Mouse (Mus musculus): ENCODE data around the gene Mrpl44.

GRCm38 (mm10) chr1:79753456-79753855 is 22.4 kb upstream of the Mrpl44 start:
- TF ChIP-seq GATA1 (IDR thresholded peaks at IDR 0.05; ENCODE audit: borderline replicate concordance, low read length) (no peak), FLI1 (IDR thresholded peaks at IDR 0.05; ENCODE audit: low read length) (no peak)

Measured in megakaryocyte, embryonic 14.5 days (primary cell).